Mouse (Mus musculus): ENCODE data around the gene Lrch1.

Gene Lrch1

DNA sequence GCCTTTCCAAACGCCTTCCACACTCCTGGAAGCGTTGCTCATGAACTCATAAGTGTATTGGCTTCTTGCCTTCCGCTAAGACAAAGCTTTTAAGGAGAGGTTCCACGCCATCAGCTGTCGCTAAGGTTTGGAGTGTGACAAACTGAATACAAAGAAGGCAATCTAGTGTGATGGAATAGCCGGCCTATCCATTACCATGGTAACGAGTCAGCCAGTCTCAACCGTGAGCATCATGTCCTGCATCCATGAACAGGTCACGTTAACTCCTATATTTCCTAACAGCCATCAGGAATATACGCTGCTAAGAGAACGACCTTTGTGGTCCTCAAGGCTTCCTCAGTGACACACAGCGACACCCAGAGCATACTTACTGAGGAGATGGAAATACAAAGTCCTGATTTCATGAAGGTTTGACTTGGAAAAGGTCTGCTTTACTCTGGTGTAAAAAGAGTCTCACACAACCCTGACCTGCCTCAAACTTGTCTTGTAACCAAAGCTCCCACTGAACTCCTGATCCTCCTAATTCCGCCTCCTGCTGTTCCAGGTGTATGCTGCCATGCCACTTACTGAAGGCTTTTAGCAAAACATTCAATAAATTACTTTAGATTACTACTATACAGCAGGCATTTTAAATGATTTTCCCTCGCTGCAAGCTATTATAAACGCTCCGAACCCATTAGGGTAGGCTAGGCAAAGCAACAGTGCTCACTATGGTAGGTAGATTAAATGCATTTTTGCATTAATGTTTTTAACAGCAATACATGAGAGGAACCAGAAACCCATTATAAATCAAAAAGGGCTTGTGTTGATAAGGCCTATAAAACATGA, 149.4 kb downstream of the Lrch1 start:
- H3K27me3 ChIP-seq (ENCODE audit: insufficient read depth, low read length): no peaks in the 10 kb centered on the region
- 0 out of 2 replicates have a peak, but pooled peaks cover 7% of the 10 kb centered on the region for H3K4me1 ChIP-seq (replicated peaks; ENCODE audit: low read depth, low read length)
- peaks cover 58% of the 10 kb centered on the region for H3K36me3 ChIP-seq (ENCODE audit: insufficient read depth, low read length)
- no peak overlapping the region for H3K4me3 ChIP-seq (replicated peaks; ENCODE audit: low read length)
- peaks cover 20% of the 10 kb centered on the region for H3K9me3 ChIP-seq (ENCODE audit: low read length)
- TF ChIP-seq POU5F1 (IDR thresholded peaks at IDR 0.05; ENCODE audit: borderline replicate concordance, low read length) (no peak), NANOG (IDR thresholded peaks at IDR 0.05; ENCODE audit: borderline replicate concordance, low read length) (no peak), CTCF (conservative IDR thresholded peaks at IDR 0.05; ENCODE audit: low read length) (no peak)

DNA sequence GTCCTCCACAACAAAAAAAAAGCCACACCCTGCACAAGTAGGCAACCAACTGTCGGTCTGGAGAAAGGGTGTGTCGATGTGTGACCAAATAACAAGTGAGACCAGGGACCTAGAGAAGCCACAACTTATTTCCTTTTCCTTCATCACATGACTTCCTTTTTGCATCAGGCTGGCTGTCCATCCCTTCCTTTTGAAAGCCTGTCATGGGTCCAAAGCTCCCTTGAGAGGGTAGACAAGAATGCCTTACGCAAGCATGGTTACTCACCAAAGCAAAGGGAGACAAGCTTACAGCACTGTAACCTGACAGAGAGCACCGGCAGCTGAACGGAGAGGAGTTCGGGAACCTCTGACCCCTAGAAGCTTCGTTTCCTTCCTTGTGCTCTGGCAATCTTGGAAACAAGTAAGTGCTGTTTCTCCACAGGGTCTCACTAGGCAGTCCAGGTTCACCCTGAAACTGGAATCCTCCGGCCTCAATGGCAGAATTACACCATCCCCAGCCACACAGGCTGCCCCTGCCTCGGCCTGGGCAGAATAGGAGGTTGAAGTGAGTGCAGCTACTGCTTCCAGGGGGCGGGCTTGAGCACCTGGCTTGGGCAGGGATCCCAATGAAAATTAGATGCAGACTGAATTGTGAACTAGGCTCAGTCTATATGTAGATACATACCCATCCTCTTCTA, 150.2 kb downstream of the Lrch1 start:
- Histone ChIP-seq H3K9me3 (ENCODE audit: low read length) (peaks cover 19% of the 10 kb centered on the region), H3K4me1 (replicated peaks; ENCODE audit: low read depth, low read length) (0 out of 2 replicates have a peak, but pooled peaks cover 7% of the 10 kb centered on the region), H3K27me3 (ENCODE audit: insufficient read depth, low read length) (no peaks in the 10 kb centered on the region), H3K4me3 (replicated peaks; ENCODE audit: low read length) (no peak overlapping the region), H3K36me3 (ENCODE audit: insufficient read depth, low read length) (peaks cover 53% of the 10 kb centered on the region)
- TF ChIP-seq CTCF (conservative IDR thresholded peaks at IDR 0.05; ENCODE audit: low read length) (no peak), NANOG (IDR thresholded peaks at IDR 0.05; ENCODE audit: borderline replicate concordance, low read length) (no peak), POU5F1 (IDR thresholded peaks at IDR 0.05; ENCODE audit: borderline replicate concordance, low read length) (no peak)

GRCm38 (mm10) chr14:74794931-74795330, 152.7 kb downstream of the Lrch1 start:
- peaks cover 34% of the 10 kb centered on the region for H3K36me3 ChIP-seq (ENCODE audit: insufficient read depth, low read length)
- H3K27me3 ChIP-seq (ENCODE audit: insufficient read depth, low read length): no peaks in the 10 kb centered on the region
- H3K9me3 ChIP-seq (ENCODE audit: low read length): no peaks in the 10 kb centered on the region
- H3K4me1 ChIP-seq (replicated peaks; ENCODE audit: low read depth, low read length): 0 out of 2 replicates have a peak, but pooled peaks cover 7% of the 10 kb centered on the region
- H3K4me3 ChIP-seq (replicated peaks; ENCODE audit: low read length): no peak overlapping the region
- TF ChIP-seq CTCF (conservative IDR thresholded peaks at IDR 0.05; ENCODE audit: low read length): no peak

GRCm38 (mm10) chr14:74792793-74793192, 154.9 kb downstream of the Lrch1 start:
- TF ChIP-seq CTCF (conservative IDR thresholded peaks at IDR 0.05; ENCODE audit: low read length) (no peak), POU5F1 (IDR thresholded peaks at IDR 0.05; ENCODE audit: borderline replicate concordance, low read length) (no peak), NANOG (IDR thresholded peaks at IDR 0.05; ENCODE audit: borderline replicate concordance, low read length) (no peak)
- no peaks in the 10 kb centered on the region for H3K9me3 ChIP-seq (ENCODE audit: low read length)
- H3K4me1 ChIP-seq (replicated peaks; ENCODE audit: low read depth, low read length): 0 out of 2 replicates have a peak, but pooled peaks cover 7% of the 10 kb centered on the region
- no peak overlapping the region for H3K4me3 ChIP-seq (replicated peaks; ENCODE audit: low read length)
- H3K36me3 ChIP-seq (ENCODE audit: insufficient read depth, low read length): peaks cover 18% of the 10 kb centered on the region
- no peaks in the 10 kb centered on the region for H3K27me3 ChIP-seq (ENCODE audit: insufficient read depth, low read length)

- H3K9me3 ChIP-seq (ENCODE audit: low read length): no peaks in the 10 kb centered on the region
- no peaks in the 10 kb centered on the region for H3K4me1 ChIP-seq (replicated peaks; ENCODE audit: low read depth, low read length)
- H3K4me3 ChIP-seq (replicated peaks; ENCODE audit: low read length): no peak overlapping the region
- no peaks in the 10 kb centered on the region for H3K27me3 ChIP-seq (ENCODE audit: insufficient read depth, low read length)
- peaks cover 14% of the 10 kb centered on the region for H3K36me3 ChIP-seq (ENCODE audit: insufficient read depth, low read length)
- no peak for TF ChIP-seq NANOG (IDR thresholded peaks at IDR 0.05; ENCODE audit: borderline replicate concordance, low read length)
- TF ChIP-seq CTCF (conservative IDR thresholded peaks at IDR 0.05; ENCODE audit: low read length): no peak
Observed at GRCm38 (mm10) chr14:74790535-74790934, 157.1 kb downstream of the Lrch1 start.

DNA sequence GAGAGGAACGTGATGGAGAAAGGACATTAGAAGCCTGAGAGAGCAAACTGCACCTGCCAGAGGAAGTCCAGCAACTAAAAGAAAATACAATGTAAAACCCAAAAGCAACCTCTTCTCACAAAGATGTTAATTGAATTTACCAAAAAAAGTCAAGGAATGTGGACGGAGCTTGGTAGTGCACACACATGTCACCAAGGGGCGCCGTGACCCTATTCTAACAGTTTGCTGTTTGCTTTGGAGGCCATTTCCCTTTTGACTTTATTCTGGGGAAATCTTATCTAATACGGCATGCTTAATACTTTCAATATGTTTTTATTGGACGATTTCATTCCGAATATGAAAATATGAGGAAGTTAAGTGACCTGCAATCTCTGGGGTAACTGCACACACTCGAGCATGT, 158.9 kb downstream of the Lrch1 start:
- Histone ChIP-seq H3K9me3 (ENCODE audit: low read length) (no peaks in the 10 kb centered on the region), H3K4me3 (replicated peaks; ENCODE audit: low read length) (no peak overlapping the region), H3K27me3 (ENCODE audit: insufficient read depth, low read length) (no peaks in the 10 kb centered on the region), H3K4me1 (replicated peaks; ENCODE audit: low read depth, low read length) (no peaks in the 10 kb centered on the region), H3K36me3 (ENCODE audit: insufficient read depth, low read length) (peaks cover 17% of the 10 kb centered on the region)
- TF ChIP-seq POU5F1 (IDR thresholded peaks at IDR 0.05; ENCODE audit: borderline replicate concordance, low read length) (no peak), CTCF (conservative IDR thresholded peaks at IDR 0.05; ENCODE audit: low read length) (no peak), NANOG (IDR thresholded peaks at IDR 0.05; ENCODE audit: borderline replicate concordance, low read length) (no peak)

GRCm38 (mm10) chr14:74787717-74788116, 160.0 kb downstream of the Lrch1 start:
- no peak for TF ChIP-seq POU5F1 (IDR thresholded peaks at IDR 0.05; ENCODE audit: borderline replicate concordance, low read length)
- TF ChIP-seq NANOG (IDR thresholded peaks at IDR 0.05; ENCODE audit: borderline replicate concordance, low read length): no peak
- no peak for TF ChIP-seq CTCF (conservative IDR thresholded peaks at IDR 0.05; ENCODE audit: low read length)

DNA sequence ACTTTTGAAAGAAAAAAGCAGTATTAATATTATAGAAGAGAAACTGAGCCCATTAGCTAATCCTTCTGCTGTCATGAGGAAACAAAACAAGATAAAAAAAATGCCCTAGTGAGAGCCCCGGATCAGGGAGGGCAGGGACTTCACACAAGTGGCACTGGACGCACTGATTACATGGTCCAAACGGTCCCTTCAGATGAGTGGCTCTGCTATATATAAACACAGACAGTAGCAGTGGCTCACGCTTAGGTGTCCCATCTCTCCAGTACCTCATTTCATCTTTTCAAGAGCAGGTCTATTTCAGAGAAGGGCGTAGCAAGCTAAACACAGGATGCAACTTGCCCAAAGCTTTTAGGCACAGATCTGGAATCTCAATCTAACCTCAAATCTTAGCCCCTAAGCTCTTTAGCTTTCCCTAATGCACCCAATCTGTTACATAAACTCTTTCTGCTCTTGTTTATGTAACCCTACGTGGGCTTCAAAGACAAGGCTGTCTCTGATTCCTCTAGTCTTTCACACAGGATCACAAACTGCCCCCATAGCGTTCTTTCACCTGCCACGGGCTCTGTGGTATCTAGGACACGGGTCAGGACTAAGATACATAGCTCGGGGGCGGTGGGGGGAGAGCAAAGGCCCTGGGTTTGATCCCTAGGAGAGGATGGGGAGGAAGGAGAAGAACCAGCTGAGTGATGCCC, 163.3 kb downstream of the Lrch1 start:
- Histone ChIP-seq H3K9me3 (ENCODE audit: low read length) (no peaks in the 10 kb centered on the region), H3K27me3 (ENCODE audit: insufficient read depth, low read length) (no peaks in the 10 kb centered on the region), H3K36me3 (ENCODE audit: insufficient read depth, low read length) (peaks cover 17% of the 10 kb centered on the region), H3K4me1 (replicated peaks; ENCODE audit: low read depth, low read length) (no peaks in the 10 kb centered on the region), H3K4me3 (replicated peaks; ENCODE audit: low read length) (no peak overlapping the region)
- no peak for TF ChIP-seq NANOG (IDR thresholded peaks at IDR 0.05; ENCODE audit: borderline replicate concordance, low read length)
- no peak for TF ChIP-seq POU5F1 (IDR thresholded peaks at IDR 0.05; ENCODE audit: borderline replicate concordance, low read length)
- no peak for TF ChIP-seq CTCF (conservative IDR thresholded peaks at IDR 0.05; ENCODE audit: low read length)

More at GRCm38 (mm10) chr14:74787717-74788116, 160.0 kb downstream of the Lrch1 start:
- Histone ChIP-seq H3K4me1 (replicated peaks; ENCODE audit: low read depth, low read length) (no peaks in the 10 kb centered on the region), H3K27me3 (ENCODE audit: insufficient read depth, low read length) (no peaks in the 10 kb centered on the region), H3K4me3 (replicated peaks; ENCODE audit: low read length) (no peak overlapping the region), H3K9me3 (ENCODE audit: low read length) (no peaks in the 10 kb centered on the region), H3K36me3 (ENCODE audit: insufficient read depth, low read length) (peaks cover 17% of the 10 kb centered on the region)

Measured in E14TG2a.4 (cell line).